Mouse (Mus musculus) kidney, embryonic 14.5 days (tissue): ENCODE measurements around the gene Tmem106c. TPM values are rescaled to one million over a fixed set of nuclear protein-coding genes. Genes with fewer than 3 reads are reported as not detected.

Experiments
- ATAC-seq: fragments of 200-750 bp; cut with Nextera tagmentation; 2 replicates; pipeline ENCODE4 v1.8.0; 2017; ENCODE audit warnings: moderate number of reproducible peaks, mild to moderate bottlenecking, moderate TSS enrichment, moderate library complexity; ENCODE audit not compliant: low FRiP score, low TSS enrichment
- H3K27ac ChIP-seq: fragments of 300-500 bp; sonication (generic); 2 replicates; pipeline ENCODE4 v1.5.1; 2014; ENCODE audit warnings: low read depth, mild to moderate bottlenecking, low read length, moderate library complexity, mixed read lengths
- H3K27me3 ChIP-seq: fragments of 300-500 bp; sonication (generic); 2 replicates; pipeline ENCODE4 v1.6.1; 2014; ENCODE audit warnings: mild to moderate bottlenecking, low read length; ENCODE audit not compliant: control insufficient read depth, insufficient read depth
- H3K36me3 ChIP-seq: fragments of 300-500 bp; sonication (generic); 2 replicates; pipeline ENCODE4 v1.6.1; 2014; ENCODE audit warnings: low read length, mixed read lengths; ENCODE audit not compliant: control insufficient read depth, insufficient read depth
- H3K4me1 ChIP-seq: fragments of 300-500 bp; sonication (generic); 2 replicates; pipeline ENCODE4 v1.6.1; 2014; ENCODE audit warnings: low read length, mixed read lengths; ENCODE audit not compliant: control insufficient read depth, insufficient read depth
- H3K4me2 ChIP-seq: fragments of 300-500 bp; sonication (generic); replicated peaks from 2 replicates; pipeline ENCODE4 v1.6.1; 2014; ENCODE audit warnings: low read depth, mild to moderate bottlenecking, low read length
- H3K4me3 ChIP-seq: fragments of 300-500 bp; sonication (generic); 2 replicates; pipeline ENCODE4 v1.5.1; 2014; ENCODE audit warnings: mild to moderate bottlenecking, low read length
- H3K9ac ChIP-seq: fragments of 300-500 bp; sonication (generic); 2 replicates; pipeline ENCODE4 v1.6.1; 2014; ENCODE audit warnings: low read depth, mild to moderate bottlenecking, low read length, moderate library complexity
- H3K9me3 ChIP-seq: fragments of 300-500 bp; sonication (generic); 2 replicates; pipeline ENCODE4 v1.6.1; 2016; ENCODE audit warnings: low read length; ENCODE audit not compliant: control insufficient read depth
- WGBS: fragments of 180-500 bp; shearing (Covaris S2); extraction: QIAGEN DNeasy Blood & Tissue Kit; methylation state at CpG from one replicate; pipeline ENCODE4 v1.1.7; 2014; 5-methylcytosine and 5-hydroxymethylcytosine counted together
- polyA plus RNA-seq: library from polyadenylated mRNA; unstranded; fragments of >200 nt; fragmentation: Nextera tagmentation; extraction: Ambion mirVana; gene quantifications from 2 replicates; pipeline ENCODE4 v1.2.1, GENCODE M21; 2014

The Tmem106c gene
- polyA plus RNA-seq, 1 experiment from 2014 or later, result 44.9 TPM

DNA sequence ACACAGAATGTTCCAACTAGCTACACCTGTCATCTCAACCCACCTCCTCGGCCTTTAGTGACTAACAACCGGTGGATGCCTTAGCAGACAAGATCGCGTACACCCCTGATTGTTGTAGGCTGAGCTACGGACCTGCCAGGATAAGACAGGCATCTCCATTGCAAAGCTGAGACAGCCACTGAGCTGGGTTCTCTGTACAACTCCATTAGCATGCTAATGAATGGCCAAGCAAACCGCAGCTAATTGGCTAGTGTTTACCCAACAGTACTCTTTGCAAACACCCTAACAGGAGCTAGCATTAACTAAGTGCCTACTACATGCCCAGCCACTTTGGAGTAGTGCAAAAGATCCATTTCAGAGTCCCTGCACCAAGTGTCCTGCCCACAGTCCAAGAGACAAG, 48.8 kb downstream of the Tmem106c start:
- Histone ChIP-seq H3K4me1 (no peaks in the 10 kb centered on the region), H3K36me3 (no peaks in the 10 kb centered on the region), H3K27ac (no peak overlapping the region), H3K27me3 (no peaks in the 10 kb centered on the region; the same call in 1 of the 2 replicates), H3K4me2 (no peak overlapping the region), H3K9me3 (no peaks in the 10 kb centered on the region), H3K4me3 (no peak overlapping the region), H3K9ac (no peak overlapping the region)
- no peak for ATAC-seq
- 75% methylated on average over 6 of the region's 6 CpGs for WGBS

DNA sequence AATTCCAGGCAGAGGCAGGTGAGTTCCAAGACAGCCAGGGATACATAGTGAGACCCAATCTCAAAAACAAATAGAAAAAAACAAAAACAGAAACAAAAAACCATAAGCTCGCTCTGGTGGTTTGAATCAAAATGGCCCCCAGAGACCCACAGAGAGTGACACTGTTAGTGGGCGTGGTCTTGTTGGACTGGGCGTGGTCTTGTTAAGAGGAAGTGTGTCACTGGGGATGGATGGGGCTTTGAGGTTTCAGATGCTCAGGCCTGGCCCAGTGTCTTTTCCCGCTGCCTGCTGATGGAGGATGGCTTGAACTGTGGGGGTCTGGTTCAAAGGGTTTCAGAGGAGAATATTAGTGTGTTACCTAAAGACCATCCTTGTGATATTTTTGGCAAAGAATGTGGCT, 53.9 kb downstream of the Tmem106c start:
- Histone ChIP-seq H3K9me3 (no peaks in the 10 kb centered on the region), H3K36me3 (no peaks in the 10 kb centered on the region), H3K4me3 (no peak overlapping the region), H3K9ac (no peak overlapping the region), H3K27me3 (no peaks in the 10 kb centered on the region), H3K4me2 (no peak overlapping the region), H3K4me1 (peaks cover 13% of the 10 kb centered on the region), H3K27ac (no peak overlapping the region)
- 91% methylated on average over 4 of the region's 4 CpGs for WGBS
- no peak for ATAC-seq

DNA sequence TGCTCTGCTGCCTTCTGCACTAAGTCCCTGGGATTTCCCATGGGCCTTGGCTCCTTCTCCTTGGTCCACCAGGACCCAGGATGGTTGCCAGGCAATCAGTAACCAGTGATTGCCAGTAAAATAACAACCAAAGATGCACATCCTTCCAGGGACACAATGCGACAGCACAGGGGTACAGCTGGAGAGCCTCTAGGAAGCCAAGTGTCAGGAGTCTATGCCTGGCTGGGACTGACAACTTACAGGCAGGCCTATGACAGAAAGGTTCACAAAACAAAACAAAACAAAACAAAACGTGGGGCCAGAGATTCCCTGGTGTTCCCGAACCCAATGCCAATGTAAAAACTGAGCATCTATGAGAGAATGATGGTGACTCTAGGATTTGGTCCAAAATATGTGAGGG, 55.0 kb downstream of the Tmem106c start:
- H3K4me3 ChIP-seq, result no peak overlapping the region
- ATAC-seq, result no peak
- peaks cover 13% of the 10 kb centered on the region for H3K4me1 ChIP-seq
- H3K9ac ChIP-seq, result no peak overlapping the region
- no peaks in the 10 kb centered on the region for H3K9me3 ChIP-seq
- no peak overlapping the region for H3K4me2 ChIP-seq
- H3K36me3 ChIP-seq, result no peaks in the 10 kb centered on the region
- no peaks in the 10 kb centered on the region for H3K27me3 ChIP-seq
- WGBS, result 57% methylated on average over 3 of the region's 3 CpGs
- H3K27ac ChIP-seq, result no peak overlapping the region

Other genes with a start within 250 kb of the Tmem106c start
- 0.20 and 0.34 TPM in 2 replicates for gene Endou, start 232.9 kb upstream of the Tmem106c start, polyA plus RNA-seq
- 11.9 and 15.7 TPM in 2 replicates for gene Rapgef3, start 196.2 kb upstream of the Tmem106c start, polyA plus RNA-seq
- 34.4 and 36.1 TPM in 2 replicates for gene Slc48a1, start 185.7 kb upstream of the Tmem106c start, polyA plus RNA-seq
- gene Hdac7, start 119.7 kb upstream of the Tmem106c start, polyA plus RNA-seq, result 32.2 and 34.1 TPM in 2 replicates
- gene Vdr, start 53.6 kb upstream of the Tmem106c start, polyA plus RNA-seq, result 1.4 and 2.8 TPM in 2 replicates
- gene Col2a1, start 40.5 kb downstream of the Tmem106c start, polyA plus RNA-seq, result 13.8 and 23.9 TPM in 2 replicates
- gene Pfkm, start 128.4 kb downstream of the Tmem106c start, polyA plus RNA-seq, result 23.4 and 34.2 TPM in 2 replicates
- gene Senp1, start 129.5 kb downstream of the Tmem106c start, polyA plus RNA-seq, result 25.9 and 41.2 TPM in 2 replicates
- gene Asb8, start 201.4 kb downstream of the Tmem106c start, polyA plus RNA-seq, result 40.6 and 52.6 TPM in 2 replicates
- gene Ccdc184, start 203.0 kb downstream of the Tmem106c start, polyA plus RNA-seq, result 0.99 and 1.2 TPM in 2 replicates
- gene Olfr288, start 231.3 kb downstream of the Tmem106c start, polyA plus RNA-seq, result not detected in 2 replicates